Mouse (Mus musculus): ENCODE measurements around the gene Thoc6.

Gene Thoc6

GRCm38 (mm10) chr17:23677236-23677679, 3.6 kb upstream of the Thoc6 start, which contains the start of gene Tnfrsf12a:
Gene Tnfrsf12a, minus strand, starts transcription at chr17:23677468.
- DNase-seq (ENCODE audit: low spot score in 2 of 2): peak; percentile 80 to 82

- peak in 1 of 2 experiments; percentile 31 for DNase-seq (ENCODE audit: low spot score in 2 of 2)
Measured at GRCm38 (mm10) chr17:23676473-23677031, 2.9 kb upstream of the Thoc6 start.

DNA sequence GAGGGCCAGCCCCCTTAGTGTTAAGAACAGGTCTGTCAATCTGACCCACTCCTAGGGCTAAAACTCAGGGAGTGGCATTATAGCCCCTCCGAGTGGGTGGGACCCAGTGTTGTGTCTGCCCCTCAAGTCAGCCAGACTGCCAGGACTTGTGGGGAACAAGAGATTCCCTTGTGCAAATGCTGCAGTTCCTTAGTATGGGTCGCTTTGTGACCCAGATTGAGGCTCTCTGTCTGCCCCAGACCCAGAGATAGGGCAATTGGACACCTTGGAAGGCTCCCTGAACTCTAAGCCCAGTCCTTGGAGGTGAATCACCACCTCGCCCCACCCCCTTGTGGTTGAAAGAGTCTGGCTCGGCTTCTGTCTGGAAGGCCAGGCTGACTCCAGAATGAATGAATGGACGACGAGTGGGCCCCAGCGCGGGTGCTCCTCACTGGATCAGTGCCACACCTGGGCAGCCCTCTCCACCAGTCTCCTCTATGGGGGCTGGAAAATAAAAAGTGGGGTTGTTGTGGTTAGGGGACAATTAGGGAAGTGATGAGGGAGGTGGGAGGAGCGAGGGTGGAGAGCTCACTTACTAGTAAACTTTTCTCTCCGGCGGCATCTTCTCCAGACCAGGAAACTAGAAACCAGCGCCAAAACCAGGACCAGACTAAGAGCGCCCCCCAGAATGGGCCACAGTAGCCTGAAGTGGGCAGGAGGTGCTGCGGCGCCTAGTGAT, 2.0 kb upstream of the Thoc6 start:
- no peak for DNase-seq (ENCODE audit: low spot score in 2 of 2)

DNA sequence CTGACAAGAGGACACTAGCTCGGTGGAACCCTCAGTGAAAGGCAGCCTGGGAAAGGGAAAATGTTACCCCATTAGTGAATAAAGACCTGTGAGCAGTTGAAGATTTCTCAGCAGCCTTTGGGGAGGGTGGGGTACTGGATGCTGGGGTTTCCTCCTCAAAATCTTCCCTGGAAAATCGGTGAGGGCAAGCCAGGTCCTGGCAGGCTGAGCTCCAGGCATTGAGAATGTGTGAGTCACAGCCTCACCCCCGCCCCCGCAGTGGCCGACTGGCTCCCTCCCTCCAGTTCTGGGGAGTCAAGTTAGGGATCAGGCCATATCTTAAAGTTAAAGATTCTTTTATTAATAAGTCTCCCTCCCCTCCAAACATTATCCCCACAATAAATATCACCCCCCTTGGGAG, 1.4 kb upstream of the Thoc6 start:
- peak in 1 of 2 experiments; percentile 44 for DNase-seq (ENCODE audit: low spot score in 2 of 2)

- peak in 1 of 2 experiments; percentile 44 for DNase-seq (ENCODE audit: low spot score in 2 of 2)
Measured at GRCm38 (mm10) chr17:23674271-23674952, 730 bp upstream of the Thoc6 start.

DNA sequence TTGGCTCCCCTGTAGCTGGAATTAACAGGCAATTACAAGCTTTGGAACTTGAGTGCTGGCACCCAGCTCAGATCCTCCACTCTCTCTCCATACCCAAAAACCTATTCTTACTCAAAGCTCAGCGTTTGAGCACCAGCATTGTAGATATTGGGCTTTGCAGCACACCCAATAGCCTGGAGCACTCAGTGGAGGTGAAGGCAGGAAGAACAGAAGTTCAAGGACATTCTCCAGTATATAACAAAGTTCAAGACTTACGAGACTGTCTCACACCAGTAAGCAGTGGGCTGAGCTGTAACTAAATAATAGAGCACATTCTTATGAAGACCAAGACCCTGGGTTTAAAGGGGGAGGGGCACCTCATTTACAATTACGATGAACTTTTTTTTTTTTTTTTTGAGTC, 921 bp downstream of the Thoc6 start:
- no peak for DNase-seq (ENCODE audit: low spot score in 2 of 2)

GRCm38 (mm10) chr17:23671519-23671918, 2.2 kb downstream of the Thoc6 start:
- peak in 1 of 2 experiments; percentile 20 for DNase-seq (ENCODE audit: low spot score in 2 of 2)

DNA sequence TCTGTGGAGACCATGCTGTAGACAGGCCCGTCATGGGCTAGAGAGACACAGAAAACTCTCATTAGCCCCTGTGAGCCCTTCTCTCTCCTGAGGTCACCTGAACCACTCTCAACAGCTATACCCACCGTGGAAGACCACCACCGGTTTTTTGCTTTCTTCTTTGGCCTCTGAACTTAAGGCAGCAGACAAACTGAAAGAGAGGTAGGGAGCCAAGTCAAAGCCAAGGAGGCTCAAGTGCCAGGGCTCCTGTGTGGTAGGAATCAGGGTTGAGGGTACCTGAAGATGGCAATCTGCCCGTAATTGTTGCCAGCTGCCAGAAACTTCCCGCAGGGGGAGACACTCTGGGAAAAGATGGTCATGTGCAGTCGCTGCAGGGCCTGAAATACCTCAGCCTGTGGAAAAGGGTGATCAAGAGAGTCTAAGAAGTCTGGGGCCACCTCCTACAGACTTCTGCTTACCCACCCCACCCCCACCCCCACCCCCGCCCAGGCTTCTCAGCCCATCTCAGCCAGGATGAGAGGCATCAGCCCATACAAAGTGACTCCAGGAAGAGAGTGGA, 3.1 kb downstream of the Thoc6 start:
- DNase-seq (ENCODE audit: low spot score in 2 of 2): no peak

DNA sequence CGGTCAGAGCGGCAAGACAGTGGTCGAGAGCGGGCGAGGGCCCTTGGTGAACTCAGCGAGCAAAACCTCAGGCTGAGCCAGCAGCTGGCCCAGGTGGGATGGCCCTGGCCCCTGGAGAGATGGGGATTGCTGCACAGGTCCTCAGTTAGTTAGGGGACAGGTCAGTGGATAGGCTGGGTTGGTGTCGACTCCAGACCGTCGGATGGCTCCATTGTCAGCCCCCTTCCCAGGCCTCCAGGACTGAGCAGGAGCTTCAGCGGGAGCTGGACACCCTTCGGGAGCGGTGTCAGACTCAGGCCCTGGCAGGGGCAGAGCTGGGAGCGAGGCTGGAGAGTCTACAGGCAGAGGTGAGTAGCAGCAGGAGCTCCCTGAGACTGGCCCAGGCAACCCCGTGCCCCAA, 8.2 kb downstream of the Thoc6 start:
- no peak for DNase-seq (ENCODE audit: low spot score in 2 of 2)

- no peak for DNase-seq (ENCODE audit: low spot score in 2 of 2)
Measured at GRCm38 (mm10) chr17:23664556-23665021, 9.1 kb downstream of the Thoc6 start.

- no peak for DNase-seq (ENCODE audit: low spot score in 2 of 2)
Measured at GRCm38 (mm10) chr17:23661526-23661925, 12.2 kb downstream of the Thoc6 start.

GRCm38 (mm10) chr17:23660876-23661200, 12.8 kb downstream of the Thoc6 start:
- no peak for DNase-seq (ENCODE audit: low spot score in 2 of 2)

DNA sequence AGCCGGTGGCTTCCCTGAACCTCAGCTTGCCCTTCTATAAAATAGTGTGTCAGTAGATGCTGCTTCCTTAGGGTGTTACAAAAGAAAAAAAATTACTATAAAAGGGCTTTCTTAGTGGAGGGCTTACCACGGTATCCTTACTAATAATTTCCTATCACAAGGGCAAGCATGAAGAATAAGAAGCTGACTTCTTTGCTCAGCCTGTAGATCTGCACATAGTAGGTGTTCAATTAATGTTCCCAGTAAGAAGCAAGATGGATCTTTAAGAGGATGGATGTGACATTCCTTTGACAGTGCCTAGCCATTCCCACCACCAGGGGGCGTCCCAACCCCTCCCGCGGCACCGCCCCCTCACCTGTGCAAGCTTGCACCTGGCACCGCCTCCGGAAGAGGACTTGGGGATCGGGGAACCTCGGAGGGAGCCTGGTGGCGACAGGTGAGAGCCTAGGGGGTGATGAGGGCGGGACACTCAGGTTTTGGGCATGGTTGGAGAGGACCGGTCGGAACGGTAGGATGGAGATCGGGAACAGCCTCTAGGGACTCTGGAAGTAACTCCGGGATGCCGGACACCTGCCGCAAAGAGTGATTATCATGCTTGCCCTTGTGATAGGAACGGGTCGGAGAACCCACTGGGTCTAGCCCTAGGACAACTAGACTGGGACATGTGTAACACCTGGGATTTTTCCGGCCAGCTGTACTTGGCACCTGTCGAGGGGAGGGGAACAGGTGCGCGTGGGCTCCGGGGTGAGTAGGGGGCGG, 13.4 kb downstream of the Thoc6 start, which contains the start of gene Bicdl2:
Gene Bicdl2, plus strand, starts transcription at position 390 of the 759 bp plus-strand sequence.
- DNase-seq (ENCODE audit: low spot score in 2 of 2): peak in 1 of 2 experiments; percentile 31

- no peak for DNase-seq (ENCODE audit: low spot score in 2 of 2)
Measured at GRCm38 (mm10) chr17:23658450-23658849, 15.2 kb downstream of the Thoc6 start.

DNA sequence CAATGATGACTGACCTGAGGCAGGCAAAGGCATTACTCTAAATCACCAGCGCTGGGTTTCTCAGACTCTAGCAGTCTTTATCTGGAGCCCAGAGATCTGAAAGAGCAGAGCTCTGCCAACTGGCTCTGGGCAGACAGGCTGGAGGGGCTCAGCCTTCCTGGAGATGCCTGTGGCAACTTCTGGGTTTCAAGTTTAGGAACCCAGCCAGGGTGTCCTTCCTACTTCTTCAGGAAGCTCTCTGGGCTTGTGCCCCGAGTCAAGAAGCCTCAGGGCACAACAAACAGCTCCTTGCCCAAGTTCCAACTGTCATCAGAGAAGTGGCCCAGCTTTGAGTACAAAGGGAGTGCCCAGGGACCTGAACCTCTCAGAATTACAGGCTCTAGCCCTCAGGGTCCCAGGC, 19.3 kb downstream of the Thoc6 start:
- DNase-seq (ENCODE audit: low spot score in 2 of 2): no peak

DNA sequence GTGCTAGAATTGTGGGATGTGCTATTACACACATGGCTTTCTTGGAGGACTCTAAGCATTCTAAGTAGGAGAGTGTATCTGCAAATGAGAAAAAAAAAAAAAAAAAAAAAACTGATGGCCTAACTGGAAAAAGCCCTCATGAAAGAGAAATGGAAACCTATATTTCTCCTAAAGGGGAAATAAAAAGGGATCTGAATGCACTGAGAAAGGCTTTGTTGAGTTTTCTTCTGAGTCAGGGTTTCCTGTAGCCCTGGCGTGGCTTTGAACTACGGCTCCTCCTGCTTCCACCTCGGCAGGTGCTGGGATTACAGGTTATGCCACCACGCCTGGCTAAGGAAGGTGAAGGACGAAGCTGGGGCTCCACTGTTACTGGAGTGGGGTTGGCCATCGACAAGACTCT, 19.7 kb downstream of the Thoc6 start:
- DNase-seq (ENCODE audit: low spot score in 2 of 2): no peak

DNA sequence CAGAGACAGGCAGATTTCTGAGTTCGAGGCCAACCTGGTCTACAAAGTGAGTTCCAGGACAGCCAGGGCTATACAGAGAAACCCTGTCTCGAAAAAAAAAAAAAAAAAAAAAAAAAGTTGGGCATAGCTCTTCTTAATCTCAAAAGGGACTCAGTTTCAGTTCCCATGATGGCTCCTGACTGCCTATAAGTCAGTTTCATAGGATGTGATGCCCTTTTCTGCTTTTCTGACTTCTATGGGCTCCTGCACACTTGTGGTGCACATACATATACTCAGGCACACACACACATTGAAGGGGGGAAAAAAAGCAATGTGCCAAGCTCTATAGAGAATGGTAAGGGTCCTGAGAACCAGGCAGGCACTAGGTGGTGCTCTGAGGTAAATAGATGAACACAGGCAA, 20.4 kb downstream of the Thoc6 start:
- DNase-seq (ENCODE audit: low spot score in 2 of 2): no peak

- no peak for DNase-seq (ENCODE audit: low spot score in 2 of 2)
Measured at GRCm38 (mm10) chr17:23651363-23651762, 22.3 kb downstream of the Thoc6 start.

GRCm38 (mm10) chr17:23645894-23646293, 27.8 kb downstream of the Thoc6 start:
- DNase-seq (ENCODE audit: low spot score in 2 of 2): no peak

- no peak for DNase-seq (ENCODE audit: low spot score in 2 of 2)
Measured at GRCm38 (mm10) chr17:23644613-23645495, 28.8 kb downstream of the Thoc6 start, which contains the start of gene Mmp25. Gene Mmp25, minus strand, starts transcription at chr17:23645277.

DNA sequence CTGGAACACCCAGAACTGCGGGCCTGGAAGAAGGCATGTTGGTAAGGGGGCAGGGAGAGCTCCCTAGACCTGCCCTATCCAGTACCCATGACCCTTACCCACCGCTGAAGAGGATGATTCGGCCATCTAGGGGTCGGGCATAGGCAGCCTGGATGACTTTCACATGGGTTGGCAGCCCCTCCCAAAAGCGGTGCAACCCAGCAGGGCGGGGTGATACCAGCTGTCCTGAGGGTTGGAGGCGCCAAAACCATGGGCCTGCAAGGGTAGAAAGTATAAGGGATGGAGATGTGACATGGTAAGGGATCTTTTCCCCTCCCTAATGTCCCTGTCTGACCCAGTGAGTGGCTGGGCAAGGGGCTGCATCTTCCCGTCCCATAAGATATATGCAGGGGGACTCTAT, 42.4 kb downstream of the Thoc6 start:
- no peak for DNase-seq (ENCODE audit: low spot score in 2 of 2)

Data from right cerebral cortex, postnatal 10 days (tissue).